Mouse (Mus musculus) liver (tissue): ENCODE measurements around the gene Frat2.
A peak's percentile ranks its signal among the peaks of the same experiment; 100 is the strongest.

Source experiments
- DNase-seq: peaks from one replicate; pipeline ENCODE4 v3.0.0-alpha.2; 2020; ENCODE audit warnings: mixed read lengths

Gene Frat2

DNA sequence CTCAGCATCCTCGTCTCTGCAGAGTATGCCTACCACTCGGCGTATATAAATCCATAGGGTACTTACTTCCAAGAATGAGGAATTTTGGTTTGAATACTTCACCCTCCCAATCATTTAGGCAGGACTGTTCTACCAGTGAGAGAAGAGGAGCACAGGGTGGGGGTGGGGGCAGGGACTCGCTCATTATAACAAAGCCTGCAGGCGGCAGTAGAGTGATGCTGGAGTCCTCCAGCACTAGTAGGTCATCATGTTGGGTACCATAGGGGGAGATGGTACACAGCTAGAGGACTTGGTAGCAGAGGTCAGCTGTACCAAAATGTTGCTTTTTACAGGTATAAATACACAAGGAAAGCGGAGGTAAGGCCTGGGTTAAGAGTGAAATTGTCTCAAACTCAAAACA lies 3.6 kb downstream of the Frat2 start:
- peak; percentile 45 for DNase-seq

DNA sequence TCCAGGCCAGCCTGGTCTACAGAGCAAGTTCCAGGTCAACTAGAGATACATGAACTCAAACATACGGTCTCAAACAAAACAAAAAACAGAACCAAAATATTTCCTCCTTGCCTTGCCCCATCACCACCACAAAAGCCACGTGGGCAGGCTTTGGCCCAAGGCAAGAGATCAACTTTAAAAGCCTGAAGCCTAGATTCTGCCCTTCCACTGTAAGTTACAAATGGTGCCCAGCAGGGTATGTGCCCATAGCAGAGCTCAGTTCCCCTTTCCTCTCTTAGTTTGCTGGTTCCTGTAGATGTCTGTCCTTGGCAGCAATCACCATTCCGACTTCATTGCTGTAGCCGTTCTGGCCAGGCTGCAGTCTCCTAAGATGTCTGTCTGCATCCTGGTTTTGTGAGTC lies 5.2 kb downstream of the Frat2 start:
- DNase-seq: no peak

DNA sequence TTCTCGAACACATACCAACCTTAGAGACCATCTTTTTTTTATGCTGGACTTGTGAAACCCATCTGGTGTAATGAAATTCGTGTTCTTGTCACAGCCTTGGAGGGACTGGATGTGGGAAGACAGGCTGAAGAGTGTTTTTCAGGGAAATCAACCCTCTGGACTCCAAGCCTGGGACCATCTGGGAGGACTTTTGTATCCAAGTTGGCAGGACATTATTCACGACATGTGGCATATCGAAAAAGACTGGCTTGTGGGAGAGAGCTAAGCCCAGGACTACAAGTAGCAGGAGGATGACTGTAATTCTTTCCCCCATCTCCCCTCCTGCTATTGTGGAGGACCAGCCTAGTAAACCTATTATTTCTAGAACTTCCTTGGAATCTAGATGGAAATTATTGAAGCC lies 5.7 kb downstream of the Frat2 start:
- DNase-seq: no peak

DNA sequence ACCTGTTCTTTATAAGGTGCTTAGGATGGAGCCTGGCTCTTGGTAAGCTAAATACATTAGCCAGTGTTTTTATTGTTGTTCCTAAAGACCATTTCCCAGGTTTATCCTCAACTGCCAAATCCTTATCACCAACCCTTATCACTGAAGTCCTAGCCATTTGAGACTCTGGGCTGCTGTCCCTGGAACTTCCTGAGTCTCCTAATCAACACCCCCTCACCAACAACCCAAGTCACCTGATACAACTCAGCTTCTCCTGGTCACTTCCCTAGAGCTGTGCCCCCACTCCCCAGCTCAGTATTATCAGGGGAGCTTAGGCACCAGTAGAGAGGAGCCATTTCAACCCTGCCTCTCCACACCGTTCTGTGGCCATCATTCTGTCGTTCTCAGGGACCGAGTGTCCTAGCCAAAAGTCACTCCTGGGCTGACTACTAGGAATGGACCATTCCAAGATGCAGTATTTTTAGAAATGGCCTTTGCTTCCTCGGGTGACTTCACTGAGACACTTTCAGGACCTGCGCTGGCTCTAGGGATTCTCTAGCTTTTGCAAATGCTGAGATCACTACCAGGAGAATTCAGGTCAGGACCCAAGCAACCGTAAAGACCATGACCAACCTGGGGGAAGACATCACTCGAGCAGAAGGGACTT lies 6.7 kb downstream of the Frat2 start:
- no peak for DNase-seq

DNA sequence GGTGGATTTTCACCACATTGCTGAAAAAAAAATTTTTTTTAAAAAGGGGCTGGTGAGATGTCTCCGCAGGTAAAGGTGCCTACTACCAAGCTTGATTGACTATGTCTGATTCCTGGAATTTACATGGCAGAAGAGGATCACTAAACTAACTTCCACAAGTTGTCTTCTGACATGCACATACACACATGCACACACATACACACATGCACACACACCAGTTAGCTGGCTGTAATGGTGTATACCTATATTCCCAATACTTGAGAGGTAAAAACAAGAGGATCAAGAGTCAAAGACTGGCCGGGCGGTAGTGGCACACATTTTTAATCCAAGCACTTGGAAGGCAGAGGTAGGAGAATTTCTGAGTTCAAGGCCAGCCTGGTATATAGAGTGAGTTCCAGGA lies 8.2 kb downstream of the Frat2 start:
- no peak for DNase-seq

DNA sequence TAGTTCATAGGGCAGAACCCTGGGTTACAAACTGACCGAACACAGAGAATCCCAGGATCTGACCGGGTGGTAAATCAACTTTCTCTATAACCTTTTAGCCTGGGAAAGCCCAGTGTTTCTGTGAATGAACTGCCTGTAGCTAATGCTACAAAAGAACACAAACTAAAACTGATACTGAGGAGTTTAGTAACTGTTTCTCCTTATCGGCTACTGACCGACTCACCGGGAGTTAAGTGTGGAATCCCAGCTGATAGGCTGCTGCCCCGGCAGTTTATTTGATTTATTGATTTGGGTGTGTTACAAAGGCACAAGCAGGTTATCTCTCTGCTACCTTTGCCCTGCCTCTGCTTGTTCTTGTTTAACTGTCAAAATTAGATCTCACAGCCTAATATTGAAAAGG lies 9.1 kb downstream of the Frat2 start:
- peak; percentile 67 for DNase-seq

DNA sequence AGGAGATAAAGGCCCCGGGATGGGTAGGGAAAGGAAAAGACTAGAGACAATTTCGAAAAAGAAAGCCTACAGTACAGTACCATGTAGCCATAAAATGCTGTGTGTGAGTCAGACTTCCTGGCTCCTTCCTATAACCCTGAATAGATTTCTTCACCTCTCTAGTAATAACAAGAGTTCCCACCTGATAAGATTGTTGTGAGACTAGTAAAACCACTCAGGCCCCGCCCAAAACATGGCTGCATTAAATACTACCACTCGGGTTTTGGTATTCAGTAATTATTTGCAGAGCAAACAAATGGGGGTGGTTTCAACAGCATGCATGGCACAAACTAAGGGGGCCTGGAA lies 10.0 kb downstream of the Frat2 start:
- DNase-seq: peak; percentile 73

DNA sequence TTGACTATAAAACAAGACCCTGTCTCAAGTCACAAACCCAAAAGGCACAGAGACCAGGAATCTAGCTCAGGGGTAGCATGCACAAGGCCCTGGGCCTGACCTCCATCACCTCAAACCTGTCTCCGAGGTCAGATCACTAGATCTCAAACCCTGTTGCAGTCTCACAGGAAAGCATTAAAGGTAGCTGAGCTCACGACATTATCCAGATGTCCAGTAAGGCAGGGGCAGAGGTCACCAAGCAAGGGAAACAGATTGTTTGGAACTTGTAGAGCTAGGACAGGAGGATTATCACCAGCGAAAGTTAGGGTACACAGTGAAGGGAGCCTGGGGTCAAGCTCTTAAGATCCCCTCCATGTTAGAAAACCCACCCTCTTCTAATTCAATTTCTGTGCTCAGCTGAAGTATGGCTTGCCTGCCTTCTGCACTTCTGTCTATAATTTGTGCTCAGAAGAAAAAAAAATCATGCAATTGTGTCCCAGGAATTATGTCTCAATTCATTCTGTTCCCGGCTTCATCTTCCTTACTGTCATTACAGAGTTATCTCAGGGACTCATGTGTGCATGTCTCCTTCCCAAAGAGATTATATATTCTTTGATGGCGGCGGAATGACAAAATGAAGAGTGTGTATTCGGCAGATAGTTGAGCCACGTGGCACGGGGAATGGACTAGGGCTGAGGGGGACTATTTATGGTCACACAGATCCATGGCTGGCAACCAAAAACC lies 10.6 kb downstream of the Frat2 start:
- peak; percentile 72 for DNase-seq

DNA sequence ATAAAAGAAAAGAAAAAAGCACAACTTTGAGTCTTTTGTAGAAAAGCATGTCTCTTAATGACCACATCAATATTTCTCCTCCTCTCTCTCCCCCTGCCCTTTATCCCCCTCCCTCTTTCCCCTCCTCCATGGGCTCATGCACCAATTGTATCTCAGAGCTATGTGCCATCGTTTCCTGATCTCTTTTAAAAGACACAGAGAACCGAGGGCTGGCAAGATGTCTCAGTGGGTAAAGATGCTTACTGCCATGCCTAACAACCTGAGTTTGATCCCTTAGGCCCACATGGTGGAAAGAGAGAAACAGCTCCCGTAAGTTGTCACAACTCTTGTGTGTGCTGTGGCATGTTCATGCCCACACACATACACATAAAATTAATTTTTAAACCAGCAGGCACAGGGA lies 11.2 kb downstream of the Frat2 start:
- DNase-seq: no peak

DNA sequence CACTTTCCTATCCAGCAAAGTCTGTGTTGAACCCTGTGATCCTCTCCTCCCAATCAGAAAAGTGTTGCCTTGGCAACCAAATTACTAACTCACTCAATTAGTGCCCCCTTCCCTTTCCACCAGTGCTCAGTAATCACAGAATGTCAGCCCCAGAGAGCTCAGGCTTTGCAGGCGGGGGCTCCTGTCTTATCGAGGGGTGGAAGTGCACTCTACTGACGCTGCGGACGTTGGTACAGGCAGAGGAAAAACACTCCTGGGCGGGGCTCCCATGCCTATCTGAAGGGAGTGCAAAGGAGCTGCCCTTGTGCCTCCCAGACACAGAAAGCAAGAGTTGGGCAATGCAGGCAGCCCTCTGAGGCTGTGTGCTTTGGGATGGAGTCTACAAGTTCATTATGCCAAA lies 12.1 kb downstream of the Frat2 start:
- DNase-seq: peak; percentile 94

DNA sequence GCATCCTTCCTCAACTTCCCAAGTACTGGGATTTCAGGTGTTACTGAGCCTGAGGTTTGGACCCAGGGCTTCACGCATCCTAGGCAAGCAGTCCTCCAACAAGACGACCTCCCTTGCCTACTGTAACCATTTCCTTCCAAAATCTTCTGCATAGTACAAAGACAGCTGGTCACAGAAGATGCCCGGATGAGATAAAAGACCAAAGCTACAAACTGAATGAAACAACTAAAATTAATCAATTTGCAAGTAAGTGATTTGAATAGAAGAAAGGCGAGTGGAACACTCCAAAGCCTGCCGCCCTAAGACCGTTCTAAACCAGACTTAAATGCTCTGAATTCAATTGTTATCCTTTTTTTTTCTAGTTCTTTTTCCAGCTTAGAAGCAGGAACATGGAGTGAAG lies 12.5 kb downstream of the Frat2 start:
- no peak for DNase-seq

DNA sequence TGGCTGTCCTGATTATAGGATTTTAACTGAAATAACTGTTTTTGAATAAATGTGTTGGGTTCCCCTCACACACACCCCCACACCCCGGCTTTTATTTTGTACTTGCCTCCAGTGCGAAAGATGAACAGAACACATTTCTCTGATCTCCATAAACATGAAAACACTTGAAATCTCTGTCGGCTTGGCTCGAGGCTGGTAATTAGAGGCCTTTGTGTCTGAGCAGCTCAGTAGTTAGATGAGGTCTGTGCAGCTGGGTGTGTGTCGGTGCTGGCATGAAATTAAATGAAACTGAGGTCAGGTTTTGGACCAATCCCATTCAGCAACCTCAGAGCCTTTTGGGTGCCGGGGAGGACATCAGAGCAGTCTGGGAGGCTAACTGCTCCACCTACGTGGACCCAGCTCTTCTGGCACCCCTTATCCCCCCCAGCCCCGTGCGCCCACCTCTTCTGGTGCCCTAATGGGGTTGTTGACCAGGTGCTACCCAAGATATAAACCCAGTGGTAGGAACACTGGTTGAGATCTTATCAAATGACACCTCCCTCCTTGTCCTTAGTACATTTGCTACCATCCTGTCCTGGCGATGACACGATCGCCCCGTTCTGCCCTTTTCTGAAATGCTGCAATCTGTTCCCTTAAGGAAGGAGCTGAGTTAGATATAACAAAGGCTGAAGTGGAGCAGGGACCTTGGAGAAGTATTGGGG lies 15.3 kb downstream of the Frat2 start:
- no peak for DNase-seq

DNA sequence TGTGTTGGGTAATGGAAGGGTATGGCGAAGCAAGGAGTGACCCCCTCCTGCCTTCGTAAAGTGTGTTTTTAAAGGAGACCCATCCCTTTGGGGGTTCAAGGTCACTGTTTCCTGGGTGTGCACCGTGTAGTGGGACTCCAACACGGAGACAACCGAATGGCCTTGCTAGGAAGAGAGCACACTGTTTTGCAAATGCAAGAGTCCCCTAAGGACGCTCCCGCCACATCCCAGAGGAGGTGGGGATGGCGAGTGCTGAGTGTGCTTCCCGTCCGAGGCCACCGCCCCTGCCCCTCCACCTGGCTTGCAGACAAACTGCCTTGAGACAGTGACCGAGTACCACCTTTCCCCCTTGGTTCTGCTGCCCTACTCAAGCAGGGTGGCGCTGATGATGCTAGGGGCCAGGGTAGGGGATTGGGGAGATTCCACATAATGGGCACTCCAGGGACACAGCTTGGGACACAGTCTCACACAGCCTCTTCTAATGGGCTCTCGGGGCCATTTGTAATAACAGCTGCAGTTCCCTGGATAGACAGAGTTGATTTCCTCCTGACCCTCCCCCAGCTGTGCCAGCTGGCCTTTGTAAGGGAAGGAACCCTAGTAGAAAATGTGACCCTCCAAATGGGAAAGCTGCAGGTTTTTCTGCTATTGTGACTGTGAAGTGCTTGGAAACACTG lies 16.1 kb downstream of the Frat2 start:
- peak; percentile 48 for DNase-seq

DNA sequence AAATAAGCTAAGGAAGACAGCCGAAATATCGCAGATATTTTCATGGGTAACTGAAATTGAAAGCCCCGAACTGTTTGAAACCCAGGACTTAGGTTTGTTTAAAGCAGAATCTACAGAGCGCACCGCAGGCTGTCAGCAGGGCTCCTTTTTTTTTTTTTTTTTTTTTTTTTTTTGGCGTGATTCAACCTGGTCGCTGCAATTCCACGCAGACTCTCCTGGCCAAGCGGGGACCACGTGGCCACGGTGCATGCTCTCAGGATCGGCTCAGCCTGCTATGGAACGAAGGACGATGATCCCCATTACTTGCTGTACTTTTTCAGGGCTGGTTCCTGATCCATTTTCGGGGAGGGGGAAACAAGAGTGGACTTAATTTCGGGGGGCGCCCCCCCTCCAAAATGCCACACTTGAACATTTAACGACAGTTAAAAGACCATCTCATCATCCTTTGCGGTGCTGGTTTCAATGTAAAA lies 16.8 kb downstream of the Frat2 start:
- peak; percentile 50 for DNase-seq

DNA sequence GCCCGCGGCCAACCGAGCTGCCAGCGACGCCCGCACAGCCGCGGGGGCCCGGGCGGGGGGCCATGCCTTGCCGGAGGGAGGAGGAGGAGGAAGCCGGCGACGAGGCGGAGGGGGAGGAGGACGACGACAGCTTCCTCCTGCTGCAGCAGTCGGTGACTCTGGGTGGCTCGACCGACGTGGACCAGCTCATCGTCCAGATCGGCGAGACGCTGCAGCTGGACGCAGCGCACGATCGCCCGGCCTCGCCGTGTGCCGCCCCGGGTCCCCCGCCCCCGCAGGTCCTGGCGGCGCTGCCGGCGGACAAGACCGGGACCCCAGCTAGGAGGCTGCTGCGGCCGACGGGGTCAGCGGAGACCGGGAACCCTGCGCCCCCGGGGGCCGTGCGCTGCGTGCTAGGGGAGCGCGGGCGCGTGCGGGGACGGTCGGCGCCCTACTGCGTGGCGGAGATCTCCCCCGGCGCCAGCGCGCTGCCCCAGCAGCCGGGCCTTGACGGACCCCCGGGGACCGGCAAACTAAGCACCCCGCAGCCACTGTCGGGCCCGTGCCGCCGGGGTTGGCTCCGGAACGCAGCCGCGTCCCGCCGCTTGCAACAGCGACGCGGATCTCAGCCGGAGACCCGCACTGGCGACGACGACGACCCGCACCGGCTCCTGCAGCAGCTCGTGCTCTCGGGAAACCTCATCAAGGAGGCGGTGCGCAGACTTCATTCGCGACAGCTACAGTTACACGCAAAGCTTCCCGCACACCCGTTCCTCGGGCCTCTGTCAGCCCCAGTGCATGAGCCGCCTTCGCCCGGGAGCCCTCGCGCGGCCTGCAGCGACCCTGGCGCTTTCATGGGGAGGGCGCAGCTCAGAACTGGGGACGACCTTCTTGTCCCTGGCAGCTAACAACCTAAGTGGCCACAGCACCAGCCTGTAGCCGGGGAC lies 17.6 kb downstream of the Frat2 start:
- peak; percentile 73 for DNase-seq

DNA sequence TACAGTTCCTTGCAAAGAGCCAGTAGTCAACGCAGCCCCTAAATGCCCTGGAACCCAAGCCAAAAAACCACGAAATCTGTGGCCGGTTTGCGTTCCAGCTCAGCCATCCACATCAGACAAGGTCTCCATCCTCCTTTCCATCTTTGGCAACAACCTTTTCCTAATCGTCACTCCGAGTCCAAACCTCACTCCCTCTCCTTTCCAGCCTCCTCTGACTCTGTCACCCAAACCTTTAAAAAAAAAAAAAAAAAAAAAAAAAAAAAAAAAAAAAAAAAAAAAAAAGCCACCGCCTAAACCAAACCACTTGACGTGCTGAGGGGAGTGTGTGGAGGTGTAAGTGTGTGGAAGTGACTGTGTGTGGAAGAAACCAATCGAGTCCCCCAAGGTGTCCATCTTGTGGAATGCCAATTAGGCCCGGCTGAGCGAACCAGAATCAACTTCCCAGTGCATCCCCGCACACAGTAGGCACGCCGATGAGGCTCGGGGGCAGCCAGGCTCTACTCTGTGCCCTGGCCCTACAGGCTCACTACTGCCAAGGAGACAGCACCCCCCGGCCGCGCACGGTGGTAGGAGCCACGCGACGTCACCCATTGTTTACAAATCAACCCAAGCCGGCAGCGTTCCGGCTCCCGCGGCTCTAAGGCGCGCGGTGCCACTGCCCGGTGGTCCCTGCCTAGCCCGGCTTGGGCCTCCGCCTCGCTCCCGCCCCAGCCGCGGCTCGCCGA lies 18.4 kb downstream of the Frat2 start, which contains the start of gene Frat1:
Gene Frat1, plus strand, starts transcription at position 590 of the 725 bp plus-strand sequence.
- DNase-seq: peak; percentile 91

DNA sequence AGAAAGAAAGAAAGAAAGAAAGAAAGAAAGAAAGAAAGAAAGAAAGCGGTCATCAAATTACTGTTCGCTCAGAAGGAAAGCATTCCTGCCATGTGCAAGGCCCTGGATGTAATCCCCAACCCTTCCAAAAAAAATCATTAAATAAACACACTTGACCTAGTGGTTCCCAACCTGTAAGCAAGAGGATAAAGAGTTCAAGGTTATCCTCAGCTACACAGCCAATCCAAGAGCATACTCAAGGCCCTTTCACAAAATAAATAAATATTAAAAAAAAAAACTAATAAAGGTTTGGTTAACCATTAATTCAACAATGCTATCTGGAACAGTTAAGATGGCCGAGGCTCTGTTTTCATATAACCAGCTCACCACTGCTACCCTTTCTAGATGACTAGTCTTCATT lies 19.0 kb downstream of the Frat2 start:
- no peak for DNase-seq

DNA sequence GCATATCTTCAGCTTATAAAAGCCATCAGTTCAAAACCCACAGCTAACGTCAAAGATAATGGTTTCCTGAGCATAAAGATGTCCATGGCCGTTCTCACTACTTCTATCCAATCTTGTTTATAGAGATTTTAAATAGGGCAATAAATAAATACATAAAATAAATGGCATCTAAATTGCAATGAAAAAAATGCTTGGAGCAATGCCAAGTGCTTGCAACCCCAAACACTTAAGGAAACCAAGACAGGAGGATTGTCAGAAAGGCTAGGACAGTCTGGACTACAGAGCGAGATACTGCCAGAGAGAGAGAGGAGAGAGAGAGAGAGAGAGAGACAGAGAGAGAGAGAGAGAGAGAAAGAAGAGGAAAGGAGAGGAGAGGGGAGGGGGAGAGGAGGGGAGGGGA lies 21.4 kb downstream of the Frat2 start:
- no peak for DNase-seq

DNA sequence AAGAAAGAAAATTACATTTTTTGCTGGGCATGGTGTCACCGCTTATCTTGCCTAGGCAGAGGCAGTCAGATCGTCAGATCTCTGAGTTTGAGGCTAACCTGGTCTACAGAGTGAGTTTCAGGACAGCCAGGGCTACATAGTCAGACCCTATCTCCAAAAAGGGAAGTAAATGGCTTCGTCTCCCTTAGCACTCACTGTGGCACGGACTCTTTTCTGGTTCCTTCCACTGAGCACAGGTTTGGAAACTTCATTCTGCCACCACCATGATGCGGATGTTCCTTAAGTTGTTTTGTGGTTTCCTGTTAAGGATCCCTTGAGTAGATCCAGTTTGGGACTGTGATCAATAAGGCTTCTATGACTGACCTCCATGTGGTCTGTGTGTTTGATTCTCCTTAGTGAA lies 23.0 kb downstream of the Frat2 start:
- no peak for DNase-seq

DNA sequence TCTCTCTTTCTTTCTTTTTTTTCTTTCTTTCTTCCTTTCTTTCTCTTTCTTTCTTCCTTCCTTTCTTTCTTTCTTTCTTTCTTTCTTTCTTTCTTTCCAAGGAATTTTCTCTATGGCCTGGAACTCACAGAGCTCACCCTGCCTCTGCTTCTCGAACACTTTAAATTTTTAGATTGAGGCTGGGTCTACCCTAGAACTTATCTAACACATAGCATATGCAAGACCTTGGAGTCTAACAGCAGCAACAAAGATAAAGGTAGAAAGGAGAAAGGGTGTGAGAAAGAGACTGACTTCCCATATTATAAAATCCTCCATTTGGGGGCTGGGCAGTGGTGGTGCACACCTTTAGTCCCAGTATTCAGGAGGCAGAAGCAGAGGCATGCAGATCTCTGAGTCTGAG lies 25.3 kb downstream of the Frat2 start:
- DNase-seq: no peak

DNA sequence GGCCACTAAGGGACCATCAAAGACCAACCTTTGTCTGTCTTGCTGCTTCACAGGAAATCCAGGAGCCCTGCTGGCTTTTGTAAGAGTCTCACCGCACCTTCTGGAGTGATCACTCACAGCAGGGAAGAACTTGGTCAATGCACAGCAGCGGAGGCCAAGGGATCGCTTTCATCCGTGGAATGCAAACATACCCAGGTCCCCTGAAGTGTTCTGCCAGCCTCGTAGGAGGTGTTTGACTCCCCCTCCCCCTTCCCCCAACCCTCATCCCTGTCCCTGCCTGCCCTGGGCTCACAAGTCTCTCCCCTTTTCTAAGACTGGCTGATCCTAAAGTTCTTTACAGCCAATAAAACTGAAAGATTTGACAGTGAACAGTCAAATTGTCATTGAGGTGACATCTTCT lies 26.5 kb downstream of the Frat2 start:
- no peak for DNase-seq

DNA sequence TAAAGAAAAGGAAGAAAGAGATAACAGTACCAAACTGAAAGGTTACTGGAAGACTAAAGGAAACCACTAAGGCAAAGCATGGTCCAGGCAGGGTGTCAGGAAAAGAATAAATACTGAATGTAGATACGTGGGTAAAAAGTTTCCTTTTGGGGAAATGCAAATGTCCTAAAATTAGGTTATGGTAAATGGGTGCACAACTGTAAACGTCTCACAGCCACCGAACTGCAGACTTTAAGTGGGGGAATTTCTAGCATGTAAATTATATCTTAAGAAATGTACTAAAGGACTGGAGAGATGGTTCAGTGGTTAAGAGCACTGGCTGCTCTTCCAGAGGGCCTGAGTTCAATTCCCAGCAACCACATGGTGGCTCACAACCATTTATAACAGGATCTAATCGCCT lies 29.2 kb downstream of the Frat2 start:
- DNase-seq: no peak
